Mouse (Mus musculus): ENCODE measurements at regions not wholly inside any gene's neighbourhood (a gene's known extent, or its start where the extent isn't known, plus 50 kb on each side); places are given as distances from the start of the nearest gene placed in this dataset.
"Not testable (repeated sequence)": the region's sequence is repeated elsewhere in the genome, so short reads cannot be mapped to it uniquely, and the experiment has no call there.

- no peak for TF ChIP-seq CTCF (IDR thresholded peaks at IDR 0.05; ENCODE audit: low read depth)
- Histone ChIP-seq H3K36me3 (ENCODE audit: insufficient read depth, low read length) (no peaks in the 10 kb centered on the region), H3K4me1 (ENCODE audit: insufficient read depth, low read length) (no peaks in the 10 kb centered on the region), H3K4me3 (ENCODE audit: low read length) (no peak overlapping the region), H3K27me3 (ENCODE audit: insufficient read depth, low read length) (no peaks in the 10 kb centered on the region), H3K9me3 (ENCODE audit: low read length) (no peaks in the 10 kb centered on the region), H3K4me2 (ENCODE audit: low read depth, low read length) (no peak overlapping the region), H3K9ac (replicated peaks; ENCODE audit: low read length) (no peak overlapping the region), H3K27ac (no peak overlapping the region)
- ATAC-seq (no peak), DNase-seq (ENCODE audit: low spot score) (peak; percentile 2)
- 66% methylated on average over 5 of the region's 5 CpGs for WGBS
Observed at GRCm38 (mm10) chr3:44122311-44122710, 1255.9 kb upstream of the Pcdh10 start.

DNA sequence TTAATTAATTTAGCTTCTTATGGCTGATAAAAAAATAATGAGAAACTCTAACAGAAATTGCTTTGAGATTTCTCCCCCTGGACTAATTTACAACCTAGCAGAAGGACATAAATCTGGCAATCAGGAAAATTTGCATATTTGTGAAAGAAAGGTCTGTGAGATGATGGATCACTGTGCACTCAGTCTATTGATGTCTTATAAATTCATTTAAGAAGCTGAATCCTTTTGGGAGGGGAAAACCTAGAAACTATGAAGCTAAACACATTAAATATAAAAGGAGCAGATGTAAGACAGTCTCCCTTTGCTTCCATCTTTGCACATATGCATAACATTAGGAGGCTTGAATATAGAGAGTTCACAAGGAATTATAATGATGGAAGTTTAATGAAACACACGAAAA, 1247.5 kb upstream of the Pcdh10 start:
- peak; percentile 5 for DNase-seq (ENCODE audit: low spot score)
- no peak for TF ChIP-seq CTCF (IDR thresholded peaks at IDR 0.05; ENCODE audit: low read depth)
- Histone ChIP-seq H3K27me3 (ENCODE audit: insufficient read depth, low read length) (no peaks in the 10 kb centered on the region), H3K9me3 (ENCODE audit: low read length) (no peaks in the 10 kb centered on the region), H3K9ac (replicated peaks; ENCODE audit: low read length) (no peak overlapping the region), H3K4me1 (ENCODE audit: insufficient read depth, low read length) (no peaks in the 10 kb centered on the region), H3K4me2 (ENCODE audit: low read depth, low read length) (no peak overlapping the region), H3K4me3 (ENCODE audit: low read length) (no peak overlapping the region), H3K36me3 (ENCODE audit: insufficient read depth, low read length) (no peaks in the 10 kb centered on the region), H3K27ac (no peak overlapping the region)
- no peak for ATAC-seq
- 75% methylated on average over 1 of the region's 1 CpGs for WGBS

- Histone ChIP-seq H3K9me3 (ENCODE audit: low read length) (no peaks in the 10 kb centered on the region), H3K27me3 (ENCODE audit: insufficient read depth, low read length) (no peaks in the 10 kb centered on the region), H3K36me3 (ENCODE audit: insufficient read depth, low read length) (no peaks in the 10 kb centered on the region), H3K4me1 (ENCODE audit: insufficient read depth, low read length) (no peaks in the 10 kb centered on the region), H3K27ac (no peak overlapping the region), H3K9ac (replicated peaks; ENCODE audit: low read length) (no peak overlapping the region), H3K4me3 (ENCODE audit: low read length) (no peak overlapping the region), H3K4me2 (ENCODE audit: low read depth, low read length) (no peak overlapping the region)
- no peak for DNase-seq (ENCODE audit: low spot score)
- 42% methylated on average over 1 of the region's 1 CpGs for WGBS
- ATAC-seq = no peak
- no peak for TF ChIP-seq CTCF (IDR thresholded peaks at IDR 0.05; ENCODE audit: low read depth)
Observed at GRCm38 (mm10) chr3:44154526-44154925, 1223.7 kb upstream of the Pcdh10 start.

GRCm38 (mm10) chr3:44199876-44200275, 1178.3 kb upstream of the Pcdh10 start:
- H3K4me2 ChIP-seq (ENCODE audit: low read depth, low read length); H3K36me3 ChIP-seq (ENCODE audit: insufficient read depth, low read length); H3K4me1 ChIP-seq (ENCODE audit: insufficient read depth, low read length); DNase-seq (ENCODE audit: low spot score); H3K27me3 ChIP-seq (ENCODE audit: insufficient read depth, low read length); H3K4me3 ChIP-seq (ENCODE audit: low read length); H3K9ac ChIP-seq (replicated peaks; ENCODE audit: low read length); H3K9me3 ChIP-seq (ENCODE audit: low read length); H3K27ac ChIP-seq; ATAC-seq: not testable (repeated sequence)
- 85% methylated on average over 6 of the region's 6 CpGs for WGBS

DNA sequence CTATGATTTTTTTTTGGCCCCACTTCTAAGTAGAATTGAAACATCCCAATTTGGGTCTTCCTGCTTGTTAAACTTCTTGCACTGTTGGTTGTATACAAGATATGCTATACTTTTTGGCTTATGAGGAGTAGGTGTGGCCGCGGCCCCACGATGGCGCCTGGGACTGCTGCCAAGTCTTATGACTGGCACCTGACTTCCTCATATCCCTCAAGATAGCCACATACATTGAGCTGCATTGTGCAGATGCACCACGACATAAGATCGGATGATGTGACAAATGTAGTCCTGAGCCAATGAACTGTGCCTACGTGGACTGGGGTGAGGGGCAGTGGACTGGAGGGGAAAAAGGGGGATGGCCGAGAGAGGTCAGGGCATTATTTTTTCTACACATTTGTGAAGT, 1140.7 kb upstream of the Pcdh10 start:
- H3K4me1 ChIP-seq (ENCODE audit: insufficient read depth, low read length); H3K9me3 ChIP-seq (ENCODE audit: low read length); H3K36me3 ChIP-seq (ENCODE audit: insufficient read depth, low read length); H3K9ac ChIP-seq (replicated peaks; ENCODE audit: low read length); H3K4me3 ChIP-seq (ENCODE audit: low read length); H3K27me3 ChIP-seq (ENCODE audit: insufficient read depth, low read length); H3K4me2 ChIP-seq (ENCODE audit: low read depth, low read length); DNase-seq (ENCODE audit: low spot score); H3K27ac ChIP-seq; ATAC-seq: not testable (repeated sequence)
- 94% methylated on average over 8 of the region's 8 CpGs for WGBS

All from hindbrain, postnatal 0 days (tissue).